Mouse (Mus musculus) erythroblast, embryonic 14.5 days (primary cell): ENCODE data around the gene Zfp655.

Source experiments
- GATA1 ChIP-seq: IDR thresholded peaks from 2 replicates; pipeline ENCODE4 v1.6.1; 2012; ENCODE audit warnings: low read length, inconsistent platforms, mixed read lengths
- TAL1 ChIP-seq: IDR thresholded peaks from 3 replicates; pipeline ENCODE4 v1.6.1; 2012; ENCODE audit warnings: low read length, inconsistent platforms, mixed read lengths

GRCm38 (mm10) chr5:145231367-145231871 lies at the start of gene Zfp655:
- TF ChIP-seq GATA1 (no peak; the same call in 1 of the 2 replicates), TAL1 (no peak)
